Mouse (Mus musculus): ENCODE data around the gene 6330409D20Rik. TPM values are rescaled to one million over a fixed set of nuclear protein-coding genes. Genes with fewer than 3 reads are reported as not detected.

6330409D20Rik gene
- polyA plus RNA-seq, 1 experiment from 2014 or later: 2.1 TPM

- H3K27me3 ChIP-seq: no peaks in the 10 kb centered on the region
- 99% methylated on average over 6 of the region's 6 CpGs for WGBS
- no peak overlapping the region for H3K4me3 ChIP-seq (replicated peaks)
- no peak overlapping the region for H3K4me2 ChIP-seq
- no peak overlapping the region for H3K9ac ChIP-seq
- no peak for ATAC-seq (ENCODE audit: low FRiP score)
- peaks cover 5% of the 10 kb centered on the region; the same call in 1 of the 2 replicates for H3K4me1 ChIP-seq
- H3K9me3 ChIP-seq: no peaks in the 10 kb centered on the region
- peaks cover 56% of the 10 kb centered on the region for H3K36me3 ChIP-seq (replicated peaks)
- H3K27ac ChIP-seq: no peak overlapping the region
These were observed 54.2 kb downstream of the 6330409D20Rik start for GRCm38 (mm10) chr2:32686640-32687039.

- H3K4me2 ChIP-seq: no peak overlapping the region
- H3K4me3 ChIP-seq (replicated peaks): no peak overlapping the region
- H3K27me3 ChIP-seq: no peaks in the 10 kb centered on the region
- peaks cover 56% of the 10 kb centered on the region for H3K36me3 ChIP-seq (replicated peaks)
- H3K9ac ChIP-seq: no peak overlapping the region
- no peaks in the 10 kb centered on the region for H3K9me3 ChIP-seq
- no peak overlapping the region for H3K27ac ChIP-seq
- 98% methylated on average over 3 of the region's 3 CpGs for WGBS
- ATAC-seq (ENCODE audit: low FRiP score): no peak
- H3K4me1 ChIP-seq: peaks cover 5% of the 10 kb centered on the region; the same call in 1 of the 2 replicates
These were observed 55.0 kb downstream of the 6330409D20Rik start for GRCm38 (mm10) chr2:32685807-32686206.

GRCm38 (mm10) chr2:32684681-32685428 lies 56.0 kb downstream of the 6330409D20Rik start:
- Histone ChIP-seq H3K4me2 (no peak overlapping the region), H3K9ac (no peak overlapping the region), H3K4me1 (peaks cover 5% of the 10 kb centered on the region; the same call in 1 of the 2 replicates), H3K27ac (no peak overlapping the region), H3K9me3 (no peaks in the 10 kb centered on the region), H3K36me3 (replicated peaks) (peaks cover 56% of the 10 kb centered on the region), H3K27me3 (no peaks in the 10 kb centered on the region), H3K4me3 (replicated peaks) (no peak overlapping the region)
- no peak for ATAC-seq (ENCODE audit: low FRiP score)
- 93% methylated on average over 15 of the region's 15 CpGs for WGBS

GRCm38 (mm10) chr2:32683701-32684100 lies 57.1 kb downstream of the 6330409D20Rik start:
- Histone ChIP-seq H3K4me3 (replicated peaks) (no peak overlapping the region), H3K9ac (no peak overlapping the region), H3K27ac (no peak overlapping the region), H3K4me2 (no peak overlapping the region), H3K9me3 (no peaks in the 10 kb centered on the region), H3K36me3 (replicated peaks) (peaks cover 56% of the 10 kb centered on the region), H3K4me1 (peaks cover 5% of the 10 kb centered on the region; the same call in 1 of the 2 replicates), H3K27me3 (no peaks in the 10 kb centered on the region)
- WGBS: 91% methylated on average over 10 of the region's 10 CpGs
- no peak for ATAC-seq (ENCODE audit: low FRiP score)

GRCm38 (mm10) chr2:32682721-32683417 lies 57.9 kb downstream of the 6330409D20Rik start:
- Histone ChIP-seq H3K4me1 (peaks cover 5% of the 10 kb centered on the region; the same call in 1 of the 2 replicates), H3K9me3 (no peaks in the 10 kb centered on the region), H3K9ac (no peak overlapping the region), H3K27ac (no peak overlapping the region), H3K36me3 (replicated peaks) (peaks cover 55% of the 10 kb centered on the region), H3K27me3 (no peaks in the 10 kb centered on the region), H3K4me2 (no peak overlapping the region), H3K4me3 (replicated peaks) (no peak overlapping the region)
- 84% methylated on average over 14 of the region's 14 CpGs for WGBS
- ATAC-seq (ENCODE audit: low FRiP score): no peak

MicroRNAs within 50 kb of the gene (microRNA counts, 519-probe panel; counts per million panel counts)
- not detected for microRNA mmu-miR-2861

Small RNAs within 50 kb of the gene (microRNA-seq; reads per million reads assigned to microRNA genes)
- gene Mir2861 (not detected), gene Mir3960 (not detected), gene Mir8093 (0.73 reads per million)

Other genes with a start within 250 kb of the 6330409D20Rik start
- 8.7 and 9.6 TPM in 2 replicates for gene Fam102a, start 205.7 kb downstream of the 6330409D20Rik start, polyA plus RNA-seq (2016; fragmentation: Nextera tagmentation; extraction: Ambion mirVana)
- gene Dpm2, start 170.2 kb downstream of the 6330409D20Rik start, polyA plus RNA-seq (2016; fragmentation: Nextera tagmentation; extraction: Ambion mirVana): 106 and 110 TPM in 2 replicates
- 2.6 and 3.1 TPM in 2 replicates for gene Pip5kl1, start 166.2 kb downstream of the 6330409D20Rik start, polyA plus RNA-seq (2016; fragmentation: Nextera tagmentation; extraction: Ambion mirVana)
- gene 9430097D07Rik, start 165.3 kb downstream of the 6330409D20Rik start, polyA plus RNA-seq (2016; fragmentation: Nextera tagmentation; extraction: Ambion mirVana): 0.19 TPM in 1 of 2 replicates, not detected in the other
- gene St6galnac4, start 153.9 kb downstream of the 6330409D20Rik start, polyA plus RNA-seq (2016; fragmentation: Nextera tagmentation; extraction: Ambion mirVana): 15.1 and 17.0 TPM in 2 replicates
- 11.6 and 11.7 TPM in 2 replicates for gene St6galnac6, start 141.3 kb downstream of the 6330409D20Rik start, polyA plus RNA-seq (2016; fragmentation: Nextera tagmentation; extraction: Ambion mirVana)
- gene Ak1, start 119.3 kb downstream of the 6330409D20Rik start, polyA plus RNA-seq (2016; fragmentation: Nextera tagmentation; extraction: Ambion mirVana): 27.0 and 32.1 TPM in 2 replicates
- gene Eng, start 94.4 kb downstream of the 6330409D20Rik start, polyA plus RNA-seq (2016; fragmentation: Nextera tagmentation; extraction: Ambion mirVana): 21.0 and 21.4 TPM in 2 replicates
- gene Fpgs, start 36.9 kb downstream of the 6330409D20Rik start, polyA plus RNA-seq (2016; fragmentation: Nextera tagmentation; extraction: Ambion mirVana): 16.4 and 19.6 TPM in 2 replicates
- gene Cdk9, start 27.9 kb downstream of the 6330409D20Rik start, polyA plus RNA-seq (2016; fragmentation: Nextera tagmentation; extraction: Ambion mirVana): 105 and 110 TPM in 2 replicates
- 30.1 and 35.1 TPM in 2 replicates for gene Sh2d3c, start 20.0 kb downstream of the 6330409D20Rik start, polyA plus RNA-seq (2016; fragmentation: Nextera tagmentation; extraction: Ambion mirVana)
- 53.3 and 57.0 TPM in 2 replicates for gene Tor2a, start 16.2 kb upstream of the 6330409D20Rik start, polyA plus RNA-seq (2016; fragmentation: Nextera tagmentation; extraction: Ambion mirVana)
- gene Ttc16, start 34.6 kb upstream of the 6330409D20Rik start, polyA plus RNA-seq (2016; fragmentation: Nextera tagmentation; extraction: Ambion mirVana): 0.46 and 0.67 TPM in 2 replicates
- gene Ptrh1, start 34.8 kb upstream of the 6330409D20Rik start, polyA plus RNA-seq (2016; fragmentation: Nextera tagmentation; extraction: Ambion mirVana): 3.9 and 5.3 TPM in 2 replicates
- gene Cfap157, start 43.4 kb upstream of the 6330409D20Rik start, polyA plus RNA-seq (2016; fragmentation: Nextera tagmentation; extraction: Ambion mirVana): 0.15 and 0.45 TPM in 2 replicates
- 68.5 and 73.5 TPM in 2 replicates for gene Stxbp1, start 106.2 kb upstream of the 6330409D20Rik start, polyA plus RNA-seq (2016; fragmentation: Nextera tagmentation; extraction: Ambion mirVana)
- 24.6 and 27.3 TPM in 2 replicates for gene Fam129b, start 135.1 kb upstream of the 6330409D20Rik start, polyA plus RNA-seq (2016; fragmentation: Nextera tagmentation; extraction: Ambion mirVana)
- gene Rpl12, start 220.5 kb upstream of the 6330409D20Rik start, polyA plus RNA-seq (2016; fragmentation: Nextera tagmentation; extraction: Ambion mirVana): 115 and 128 TPM in 2 replicates
- gene Lrsam1, start 220.6 kb upstream of the 6330409D20Rik start, polyA plus RNA-seq (2016; fragmentation: Nextera tagmentation; extraction: Ambion mirVana): 16.6 and 18.2 TPM in 2 replicates
- gene Slc2a8, start 241.1 kb upstream of the 6330409D20Rik start, polyA plus RNA-seq (2016; fragmentation: Nextera tagmentation; extraction: Ambion mirVana): 14.4 and 16.3 TPM in 2 replicates